Mouse (Mus musculus) T-helper 2 cell (primary cell): ENCODE measurements at regions not wholly inside any gene's neighbourhood (a gene's known extent, or its start where the extent isn't known, plus 50 kb on each side); places are given as distances from the start of the nearest gene placed in this dataset.

Source experiments
- in situ Hi-C: fragments of 300-600 bp; cut with MboI, MseI; formaldehyde crosslinking; loops from one replicate; pipeline ENCODE4 v1.15.1; 2025; ENCODE audit warnings: high pct_unique_total_duplicates

- in situ Hi-C loops = no loop called here
Observed at GRCm38 (mm10) chr1:92341846-92342540, 131.7 kb downstream of the Ndufa10 start.

GRCm38 (mm10) chr1:92340644-92341043, 133.0 kb downstream of the Ndufa10 start:
- in situ Hi-C loops = no loop called here

GRCm38 (mm10) chr1:92338589-92338988, 135.1 kb downstream of the Ndufa10 start:
- in situ Hi-C loops = no loop called here

- in situ Hi-C loops = no loop called here
Observed at GRCm38 (mm10) chr1:92337450-92337849, 136.2 kb downstream of the Ndufa10 start.

- in situ Hi-C loops = no loop called here
Observed at GRCm38 (mm10) chr1:92332248-92332584, 136.7 kb upstream of the Hdac4 start.

GRCm38 (mm10) chr1:92331559-92332247, 136.2 kb upstream of the Hdac4 start:
- in situ Hi-C loops = no loop called here

- in situ Hi-C loops = no loop called here
Observed at GRCm38 (mm10) chr1:92330181-92330580, 134.7 kb upstream of the Hdac4 start.

GRCm38 (mm10) chr1:92329491-92329890, 134.0 kb upstream of the Hdac4 start:
- in situ Hi-C loops = no loop called here

- in situ Hi-C loops = no loop called here
Observed at GRCm38 (mm10) chr1:92327141-92327540, 131.6 kb upstream of the Hdac4 start.

- in situ Hi-C loops = no loop called here
Observed at GRCm38 (mm10) chr1:92325281-92325680, 129.8 kb upstream of the Hdac4 start.

- in situ Hi-C loops = no loop called here
Observed at GRCm38 (mm10) chr1:92324091-92324950, 128.8 kb upstream of the Hdac4 start.

GRCm38 (mm10) chr1:92317131-92317530, 121.6 kb upstream of the Hdac4 start:
- in situ Hi-C loops = no loop called here

- in situ Hi-C loops = no loop called here
Observed at GRCm38 (mm10) chr1:92316191-92316723, 120.8 kb upstream of the Hdac4 start.

GRCm38 (mm10) chr1:92313001-92313597, 117.6 kb upstream of the Hdac4 start:
- in situ Hi-C loops = no loop called here

GRCm38 (mm10) chr1:92309883-92310282, 114.4 kb upstream of the Hdac4 start:
- in situ Hi-C loops = no loop called here

- in situ Hi-C loops = no loop called here
Observed at GRCm38 (mm10) chr1:92309381-92309780, 113.9 kb upstream of the Hdac4 start.

GRCm38 (mm10) chr1:92308537-92308936, 113.0 kb upstream of the Hdac4 start:
- in situ Hi-C loops = no loop called here

GRCm38 (mm10) chr1:92306042-92306441, 110.5 kb upstream of the Hdac4 start:
- in situ Hi-C loops = no loop called here

- in situ Hi-C loops = no loop called here
Observed at GRCm38 (mm10) chr1:92299041-92299440, 103.5 kb upstream of the Hdac4 start.

GRCm38 (mm10) chr1:92292681-92293380, 97.3 kb upstream of the Hdac4 start:
- in situ Hi-C loops = no loop called here

- in situ Hi-C loops = no loop called here
Observed at GRCm38 (mm10) chr1:92286966-92287342, 91.5 kb upstream of the Hdac4 start.
